Mouse (Mus musculus) intestine, postnatal 0 days (tissue): ENCODE measurements around the gene Fam172a. TPM values are rescaled to one million over a fixed set of nuclear protein-coding genes. Genes with fewer than 3 reads are reported as not detected.

Experiments used
- ATAC-seq: fragments of 200-750 bp; cut with Nextera tagmentation; 2 replicates; pipeline ENCODE4 v1.8.0; 2017; ENCODE audit warnings: mild to moderate bottlenecking, moderate TSS enrichment, moderate library complexity
- H3K27ac ChIP-seq: fragments of 300-500 bp; sonication (generic); 2 replicates; pipeline ENCODE4 v1.5.1; 2014; ENCODE audit warnings: mild to moderate bottlenecking, low read depth, low read length, moderate library complexity
- H3K27me3 ChIP-seq: fragments of 300-500 bp; sonication (generic); replicated peaks from 2 replicates; pipeline ENCODE4 v1.6.1; 2014; ENCODE audit warnings: low read length, mixed read lengths; ENCODE audit not compliant: control insufficient read depth, insufficient read depth
- H3K36me3 ChIP-seq: fragments of 300-500 bp; sonication (generic); 2 replicates; pipeline ENCODE4 v1.6.1; 2014; ENCODE audit warnings: mild to moderate bottlenecking, moderate library complexity; ENCODE audit not compliant: control insufficient read depth, insufficient read depth
- H3K4me1 ChIP-seq: fragments of 300-500 bp; sonication (generic); replicated peaks from 2 replicates; pipeline ENCODE4 v1.6.1; 2014; ENCODE audit warnings: antibody characterized with exemption, low read length, mixed read lengths; ENCODE audit not compliant: control insufficient read depth, insufficient read depth
- H3K4me2 ChIP-seq: fragments of 300-500 bp; sonication (generic); replicated peaks from 2 replicates; pipeline ENCODE4 v1.6.1; 2014; ENCODE audit warnings: low read depth, mild to moderate bottlenecking, moderate library complexity
- H3K4me3 ChIP-seq: fragments of 300-500 bp; sonication (generic); 2 replicates; pipeline ENCODE4 v1.5.1; 2014; ENCODE audit warnings: low read depth, low read length
- H3K9ac ChIP-seq: fragments of 300-500 bp; sonication (generic); 2 replicates; pipeline ENCODE4 v1.6.1; 2014; ENCODE audit warnings: mild to moderate bottlenecking, low read depth, low read length
- H3K9me3 ChIP-seq: fragments of 300-500 bp; sonication (generic); 2 replicates; pipeline ENCODE4 v1.6.1; 2016; ENCODE audit warnings: mixed run types; ENCODE audit not compliant: control insufficient read depth
- CTCF ChIP-seq: sonication (generic); IDR thresholded peaks from 2 replicates; pipeline ENCODE4 v1.5.1; 2016; ENCODE audit warnings: low read depth, mild to moderate bottlenecking, control low read depth, antibody characterized with exemption, moderate library complexity
- WGBS: fragments of 180-500 bp; shearing (Covaris S2); extraction: QIAGEN DNeasy Blood & Tissue Kit; methylation state at CpG from one replicate; pipeline ENCODE4 v1.1.7; 2014; 5-methylcytosine and 5-hydroxymethylcytosine counted together
- polyA plus RNA-seq: library from polyadenylated mRNA; unstranded; fragments of >200 nt; fragmentation: Nextera tagmentation; extraction: Ambion mirVana; gene quantifications from 2 replicates; pipeline ENCODE4 v1.2.1, GENCODE M21; 2015

Gene Fam172a
- polyA plus RNA-seq, 1 experiment from 2014 or later = 18.1 TPM

GRCm38 (mm10) chr13:78095071-78095973 is 393.5 kb downstream of the Fam172a start:
- Histone ChIP-seq H3K4me2 (no peak overlapping the region), H3K27me3 (no peaks in the 10 kb centered on the region), H3K9ac (no peak overlapping the region), H3K9me3 (0 out of 2 replicates have a peak, but pooled peaks cover 3% of the 10 kb centered on the region), H3K27ac (no peak overlapping the region), H3K36me3 (no peaks in the 10 kb centered on the region), H3K4me1 (no peaks in the 10 kb centered on the region), H3K4me3 (no peak overlapping the region)
- ATAC-seq = no peak
- TF ChIP-seq CTCF = no peak
- WGBS = 90% methylated on average over 1 of the region's 1 CpGs

- Histone ChIP-seq H3K4me2 (no peak overlapping the region), H3K4me1 (0 out of 2 replicates have a peak, but pooled peaks cover 2% of the 10 kb centered on the region), H3K27me3 (no peaks in the 10 kb centered on the region), H3K27ac (no peak overlapping the region), H3K9me3 (0 out of 2 replicates have a peak, but pooled peaks cover 3% of the 10 kb centered on the region), H3K9ac (no peak overlapping the region), H3K36me3 (no peaks in the 10 kb centered on the region), H3K4me3 (no peak overlapping the region)
- no peak for TF ChIP-seq CTCF
- 78% methylated on average over 5 of the region's 5 CpGs for WGBS
- no peak for ATAC-seq
Measured at GRCm38 (mm10) chr13:78098858-78099445, 397.1 kb downstream of the Fam172a start.

GRCm38 (mm10) chr13:78099746-78100530 is 398.1 kb downstream of the Fam172a start:
- ATAC-seq = no peak
- Histone ChIP-seq H3K4me1 (0 out of 2 replicates have a peak, but pooled peaks cover 2% of the 10 kb centered on the region), H3K36me3 (no peaks in the 10 kb centered on the region), H3K27me3 (no peaks in the 10 kb centered on the region), H3K9ac (no peak overlapping the region), H3K4me3 (no peak overlapping the region), H3K4me2 (no peak overlapping the region), H3K9me3 (no peaks in the 10 kb centered on the region), H3K27ac (no peak overlapping the region)
- no peak for TF ChIP-seq CTCF
- WGBS = 28% methylated on average over 3 of the region's 3 CpGs

- no peak for ATAC-seq
Measured at GRCm38 (mm10) chr13:78100664-78101063, 398.8 kb downstream of the Fam172a start.

GRCm38 (mm10) chr13:78102337-78102736 is 400.5 kb downstream of the Fam172a start:
- WGBS = 71% methylated on average over 2 of the region's 2 CpGs
- Histone ChIP-seq H3K27ac (no peak overlapping the region), H3K9me3 (no peaks in the 10 kb centered on the region), H3K27me3 (no peaks in the 10 kb centered on the region), H3K4me2 (no peak overlapping the region), H3K4me1 (0 out of 2 replicates have a peak, but pooled peaks cover 2% of the 10 kb centered on the region), H3K9ac (no peak overlapping the region), H3K4me3 (no peak overlapping the region), H3K36me3 (no peaks in the 10 kb centered on the region)
- no peak for ATAC-seq
- no peak for TF ChIP-seq CTCF

More at GRCm38 (mm10) chr13:78100664-78101063, 398.8 kb downstream of the Fam172a start:
- H3K4me2 ChIP-seq = no peak overlapping the region
- no peak overlapping the region for H3K4me3 ChIP-seq
- TF ChIP-seq CTCF = no peak
- H3K4me1 ChIP-seq = 0 out of 2 replicates have a peak, but pooled peaks cover 2% of the 10 kb centered on the region
- no peaks in the 10 kb centered on the region for H3K27me3 ChIP-seq
- WGBS = 66% methylated on average over 3 of the region's 3 CpGs
- no peaks in the 10 kb centered on the region for H3K9me3 ChIP-seq
- no peak overlapping the region for H3K27ac ChIP-seq
- H3K9ac ChIP-seq = no peak overlapping the region
- H3K36me3 ChIP-seq = no peaks in the 10 kb centered on the region

- TF ChIP-seq CTCF = no peak
- Histone ChIP-seq H3K36me3 (no peaks in the 10 kb centered on the region), H3K9ac (no peak overlapping the region), H3K9me3 (no peaks in the 10 kb centered on the region), H3K4me2 (no peak overlapping the region), H3K4me1 (0 out of 2 replicates have a peak, but pooled peaks cover 2% of the 10 kb centered on the region), H3K4me3 (no peak overlapping the region), H3K27me3 (no peaks in the 10 kb centered on the region), H3K27ac (no peak overlapping the region)
- 72% methylated on average over 3 of the region's 3 CpGs for WGBS
- no peak for ATAC-seq
Measured at GRCm38 (mm10) chr13:78104851-78105250, 403.0 kb downstream of the Fam172a start.
